Mouse (Mus musculus): Measurements from ENCODE around the gene 4930404H24Rik. TPM values are rescaled to one million over a fixed set of nuclear protein-coding genes. Genes with fewer than 3 reads are reported as not detected.

The 4930404H24Rik gene
- total and polyA plus RNA-seq, 2 experiments from 2014 or later, result not detected

- DNase-seq (no peak), ATAC-seq (no peak)
- H3K9ac ChIP-seq, result no peak overlapping the region
- H3K4me1 ChIP-seq (ENCODE audit: insufficient read depth), result no peaks in the 10 kb centered on the region
- no peaks in the 10 kb centered on the region for H3K9me3 ChIP-seq (ENCODE audit: low read length)
- no peaks in the 10 kb centered on the region for H3K36me3 ChIP-seq (ENCODE audit: insufficient read depth)
- WGBS, result 76% methylated on average over 8 of the region's 8 CpGs
- no peak overlapping the region for H3K4me3 ChIP-seq (ENCODE audit: low read depth, low read length)
- H3K27ac ChIP-seq (ENCODE audit: low read depth, low read length), result no peak overlapping the region
- no peak overlapping the region for H3K4me2 ChIP-seq (ENCODE audit: low read depth)
- no peaks in the 10 kb centered on the region for H3K27me3 ChIP-seq (ENCODE audit: insufficient read depth, low read length)
- TF ChIP-seq CTCF (IDR thresholded peaks at IDR 0.05; ENCODE audit: low read depth), result no peak
Measured at GRCm38 (mm10) chr2:153510136-153510535, 17.5 kb downstream of the 4930404H24Rik start.

DNA sequence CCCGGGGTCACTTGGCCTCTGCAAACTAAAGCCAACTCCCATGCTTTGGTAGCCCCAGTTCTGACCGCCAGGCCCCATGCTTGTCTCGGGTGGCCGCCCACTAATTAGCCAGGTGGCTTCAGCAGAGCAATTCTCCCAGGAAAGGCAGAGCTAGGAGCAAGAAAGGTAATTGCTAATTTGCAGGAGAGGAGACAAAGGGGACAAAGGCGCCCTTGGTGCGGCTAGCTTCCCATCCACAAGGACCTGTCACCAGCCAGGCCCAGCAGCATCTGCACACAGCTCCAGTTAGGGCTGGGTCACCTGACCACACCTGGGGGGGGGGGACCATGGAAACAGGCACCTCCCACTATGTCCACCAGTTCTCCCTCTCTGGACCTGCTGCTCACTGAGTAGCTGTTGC is 19.0 kb downstream of the 4930404H24Rik start:
- no peak for TF ChIP-seq CTCF (IDR thresholded peaks at IDR 0.05; ENCODE audit: low read depth)
- Histone ChIP-seq H3K36me3 (ENCODE audit: insufficient read depth) (no peaks in the 10 kb centered on the region), H3K9ac (no peak overlapping the region), H3K4me3 (ENCODE audit: low read depth, low read length) (no peak overlapping the region), H3K4me1 (ENCODE audit: insufficient read depth) (no peaks in the 10 kb centered on the region), H3K4me2 (ENCODE audit: low read depth) (no peak overlapping the region), H3K9me3 (ENCODE audit: low read length) (no peaks in the 10 kb centered on the region), H3K27me3 (ENCODE audit: insufficient read depth, low read length) (no peaks in the 10 kb centered on the region), H3K27ac (ENCODE audit: low read depth, low read length) (no peak overlapping the region)
- 35% methylated on average over 6 of the region's 6 CpGs for WGBS
- ATAC-seq (no peak), DNase-seq (no peak)

DNA sequence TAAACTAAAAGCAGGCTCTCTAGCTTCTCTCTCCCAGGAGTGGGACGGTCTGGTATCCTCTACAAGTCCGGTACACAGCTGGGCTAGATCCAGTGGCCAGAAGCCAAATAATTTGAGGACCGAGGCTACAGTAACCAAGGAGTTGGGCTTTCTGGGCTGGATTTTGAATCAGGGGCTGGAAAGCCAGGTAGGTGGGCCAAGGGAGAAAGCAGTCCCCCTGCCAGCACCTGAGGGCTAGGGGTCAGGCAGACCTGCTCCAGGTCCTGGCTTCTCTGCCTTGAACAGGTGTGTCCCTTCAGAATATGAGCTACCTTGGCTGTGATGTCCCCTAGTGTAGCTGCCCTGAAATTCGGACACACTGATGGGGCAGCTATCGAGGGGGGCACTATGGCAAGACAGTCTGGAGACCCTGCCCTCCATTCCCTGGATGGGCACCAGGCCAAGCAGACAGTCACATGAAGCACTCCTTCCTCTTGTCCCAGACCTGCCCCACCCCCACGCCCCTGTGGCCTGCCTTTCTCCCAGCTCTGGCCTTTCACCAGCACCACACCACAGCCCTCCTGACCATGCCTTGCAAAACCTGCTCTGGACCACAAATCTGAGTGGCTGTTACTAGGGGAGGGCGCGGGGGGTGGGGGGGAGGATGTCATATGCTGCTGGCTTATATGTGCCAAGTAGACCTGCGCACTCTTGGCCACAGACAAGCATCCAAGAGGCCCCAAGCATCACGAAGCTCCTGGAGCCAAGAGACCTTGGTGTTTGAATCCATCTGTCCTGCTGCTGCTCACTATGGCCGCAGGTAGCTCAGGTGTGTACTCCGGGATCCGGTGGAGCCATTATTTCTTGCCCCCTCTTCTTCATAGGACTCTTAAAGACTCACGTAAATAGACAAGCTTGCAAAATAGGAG is 20.1 kb downstream of the 4930404H24Rik start:
- no peak for TF ChIP-seq CTCF (IDR thresholded peaks at IDR 0.05; ENCODE audit: low read depth)
- no peak overlapping the region for H3K9ac ChIP-seq
- DNase-seq (no peak), ATAC-seq (no peak)
- H3K36me3 ChIP-seq (ENCODE audit: insufficient read depth), result no peaks in the 10 kb centered on the region
- no peaks in the 10 kb centered on the region for H3K27me3 ChIP-seq (ENCODE audit: insufficient read depth, low read length)
- H3K27ac ChIP-seq (ENCODE audit: low read depth, low read length), result no peak overlapping the region
- H3K4me3 ChIP-seq (ENCODE audit: low read depth, low read length), result no peak overlapping the region
- H3K4me1 ChIP-seq (ENCODE audit: insufficient read depth), result no peaks in the 10 kb centered on the region
- no peak overlapping the region for H3K4me2 ChIP-seq (ENCODE audit: low read depth)
- no peaks in the 10 kb centered on the region for H3K9me3 ChIP-seq (ENCODE audit: low read length)
- 76% methylated on average over 14 of the region's 14 CpGs for WGBS

DNA sequence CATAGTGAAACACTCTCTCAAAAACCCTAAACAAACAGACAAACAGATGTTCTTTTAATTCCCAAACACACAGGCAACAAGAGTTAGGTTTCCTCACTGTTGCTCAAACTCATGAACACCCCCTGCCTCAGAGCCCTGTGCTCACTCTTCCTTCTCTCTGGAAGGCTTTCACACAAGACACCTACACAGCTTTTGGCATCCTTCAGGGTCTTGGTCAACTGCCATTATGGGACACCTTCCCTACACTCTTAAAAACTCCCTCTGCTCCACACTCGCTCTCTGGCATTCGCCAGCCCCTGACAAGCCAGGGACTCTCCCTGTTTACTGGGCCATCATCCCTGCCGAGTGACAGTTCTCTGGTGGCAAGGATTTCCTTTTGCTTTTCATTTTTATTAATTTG is 21.4 kb downstream of the 4930404H24Rik start:
- Histone ChIP-seq H3K9me3 (ENCODE audit: low read length) (no peaks in the 10 kb centered on the region), H3K27ac (ENCODE audit: low read depth, low read length) (no peak overlapping the region), H3K27me3 (ENCODE audit: insufficient read depth, low read length) (no peaks in the 10 kb centered on the region), H3K9ac (no peak overlapping the region), H3K4me2 (ENCODE audit: low read depth) (no peak overlapping the region), H3K36me3 (ENCODE audit: insufficient read depth) (no peaks in the 10 kb centered on the region), H3K4me3 (ENCODE audit: low read depth, low read length) (no peak overlapping the region), H3K4me1 (ENCODE audit: insufficient read depth) (no peaks in the 10 kb centered on the region)
- DNase-seq (no peak), ATAC-seq (no peak)
- no peak for TF ChIP-seq CTCF (IDR thresholded peaks at IDR 0.05; ENCODE audit: low read depth)
- WGBS, result 81% methylated on average over 3 of the region's 3 CpGs

DNA sequence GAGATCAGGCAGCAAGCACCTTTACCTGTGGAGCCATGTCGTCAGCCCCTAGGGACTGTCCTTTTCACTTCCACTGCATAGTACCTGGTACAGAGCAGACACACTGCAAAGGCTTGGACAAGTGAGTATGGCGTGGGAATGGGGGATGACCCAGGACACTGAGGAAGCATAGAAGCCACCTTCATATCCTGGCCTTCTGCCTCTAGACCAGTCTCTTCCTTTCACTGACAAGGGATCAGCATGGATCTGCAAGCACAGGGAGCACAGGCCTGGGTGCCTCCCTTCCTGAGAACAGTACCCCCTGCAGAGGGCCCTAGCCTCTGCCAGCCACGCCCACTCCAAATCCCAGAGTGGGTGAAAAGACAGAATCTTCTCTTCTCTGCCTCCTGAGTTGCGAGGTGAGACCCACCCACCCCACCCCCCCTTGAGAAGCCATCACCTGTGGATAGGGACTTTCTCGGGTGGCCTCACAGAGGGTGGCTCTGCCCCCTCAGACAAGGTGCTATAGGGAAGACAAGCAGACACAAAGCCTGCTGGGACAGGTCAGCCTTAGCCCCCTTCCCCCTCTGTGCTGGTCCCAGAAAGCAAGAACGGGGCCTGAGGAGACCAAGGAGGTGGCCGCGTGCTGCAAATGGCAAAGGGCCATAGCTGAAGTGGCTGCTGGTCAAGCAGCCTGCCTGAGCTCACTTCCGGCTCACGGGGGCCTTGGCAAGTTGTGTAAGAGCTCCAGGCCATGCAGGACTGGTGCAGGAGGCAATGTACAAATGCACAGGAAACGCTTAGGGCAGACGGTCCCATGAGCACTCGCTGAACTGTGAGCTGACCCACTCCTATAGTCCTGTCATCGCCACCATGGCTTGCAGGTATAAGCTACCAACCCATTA is 22.1 kb downstream of the 4930404H24Rik start:
- TF ChIP-seq CTCF (IDR thresholded peaks at IDR 0.05; ENCODE audit: low read depth), result no peak
- Histone ChIP-seq H3K4me2 (ENCODE audit: low read depth) (no peak overlapping the region), H3K4me3 (ENCODE audit: low read depth, low read length) (no peak overlapping the region), H3K27me3 (ENCODE audit: insufficient read depth, low read length) (no peaks in the 10 kb centered on the region), H3K4me1 (ENCODE audit: insufficient read depth) (no peaks in the 10 kb centered on the region), H3K36me3 (ENCODE audit: insufficient read depth) (no peaks in the 10 kb centered on the region), H3K9ac (no peak overlapping the region), H3K9me3 (ENCODE audit: low read length) (no peaks in the 10 kb centered on the region), H3K27ac (ENCODE audit: low read depth, low read length) (no peak overlapping the region)
- no peak for DNase-seq
- ATAC-seq, result no peak
- WGBS, result 79% methylated on average over 14 of the region's 14 CpGs

- ATAC-seq (no peak), DNase-seq (no peak)
- no peak overlapping the region for H3K4me2 ChIP-seq (ENCODE audit: low read depth)
- H3K9me3 ChIP-seq (ENCODE audit: low read length), result no peaks in the 10 kb centered on the region
- WGBS, result 78% methylated on average over 6 of the region's 6 CpGs
- no peak overlapping the region for H3K27ac ChIP-seq (ENCODE audit: low read depth, low read length)
- no peak overlapping the region for H3K9ac ChIP-seq
- no peaks in the 10 kb centered on the region for H3K36me3 ChIP-seq (ENCODE audit: insufficient read depth)
- H3K4me3 ChIP-seq (ENCODE audit: low read depth, low read length), result no peak overlapping the region
- H3K27me3 ChIP-seq (ENCODE audit: insufficient read depth, low read length), result no peaks in the 10 kb centered on the region
- H3K4me1 ChIP-seq (ENCODE audit: insufficient read depth), result no peaks in the 10 kb centered on the region
- peak; percentile 28 for TF ChIP-seq CTCF (IDR thresholded peaks at IDR 0.05; ENCODE audit: low read depth)
Measured at GRCm38 (mm10) chr2:153515582-153515981, 23.0 kb downstream of the 4930404H24Rik start.

GRCm38 (mm10) chr2:153516961-153517360 is 24.4 kb downstream of the 4930404H24Rik start:
- 52% methylated on average over 4 of the region's 4 CpGs for WGBS
- TF ChIP-seq CTCF (IDR thresholded peaks at IDR 0.05; ENCODE audit: low read depth), result no peak
- no peak overlapping the region for H3K4me3 ChIP-seq (ENCODE audit: low read depth, low read length)
- ATAC-seq (no peak), DNase-seq (no peak)
- H3K9me3 ChIP-seq (ENCODE audit: low read length), result no peaks in the 10 kb centered on the region
- H3K27me3 ChIP-seq (ENCODE audit: insufficient read depth, low read length), result no peaks in the 10 kb centered on the region
- H3K9ac ChIP-seq, result no peak overlapping the region
- no peak overlapping the region for H3K27ac ChIP-seq (ENCODE audit: low read depth, low read length)
- no peak overlapping the region for H3K4me2 ChIP-seq (ENCODE audit: low read depth)
- H3K4me1 ChIP-seq (ENCODE audit: insufficient read depth), result no peaks in the 10 kb centered on the region
- no peaks in the 10 kb centered on the region for H3K36me3 ChIP-seq (ENCODE audit: insufficient read depth)

Measured in forebrain, postnatal 0 days (tissue).